Mouse (Mus musculus): ENCODE results near the gene Tc2n. TPM values are rescaled to one million over a fixed set of nuclear protein-coding genes. Genes with fewer than 3 reads are reported as not detected.

Gene Tc2n
- polyA plus RNA-seq, 1 experiment: 0.05 TPM

- no peaks in the 10 kb centered on the region for H3K4me1 ChIP-seq (replicated peaks; ENCODE audit: control insufficient read depth, insufficient read depth, low read length)
- no peak overlapping the region for H3K4me3 ChIP-seq (ENCODE audit: control insufficient read depth, insufficient read depth, low read length)
- no peak overlapping the region for H3K27ac ChIP-seq (ENCODE audit: control insufficient read depth, insufficient read depth, low read length)
- no peak for DNase-seq
- TF ChIP-seq CTCF (IDR thresholded peaks at IDR 0.05; ENCODE audit: borderline replicate concordance, control insufficient read depth, extremely low read depth, insufficient read depth, low read length, poor library complexity) (no peak), POLR2A (IDR thresholded peaks at IDR 0.05; ENCODE audit: control insufficient read depth, extremely low read depth, insufficient read depth, low read length, poor library complexity) (no peak)
- 54% methylated on average over 6 of the region's 6 CpGs for WGBS
- H3K27me3 ChIP-seq (ENCODE audit: control insufficient read depth, insufficient read depth, low read length): no peaks in the 10 kb centered on the region
- no peaks in the 10 kb centered on the region for H3K36me3 ChIP-seq (ENCODE audit: control insufficient read depth, insufficient read depth, low read length)
Observed at GRCm38 (mm10) chr12:101759440-101760045, 41.2 kb upstream of the Tc2n start.

GRCm38 (mm10) chr12:101758698-101759097 lies 40.4 kb upstream of the Tc2n start:
- H3K27ac ChIP-seq (ENCODE audit: control insufficient read depth, insufficient read depth, low read length): no peak overlapping the region
- no peaks in the 10 kb centered on the region for H3K27me3 ChIP-seq (ENCODE audit: control insufficient read depth, insufficient read depth, low read length)
- TF ChIP-seq POLR2A (IDR thresholded peaks at IDR 0.05; ENCODE audit: control insufficient read depth, extremely low read depth, insufficient read depth, low read length, poor library complexity) (no peak), CTCF (IDR thresholded peaks at IDR 0.05; ENCODE audit: borderline replicate concordance, control insufficient read depth, extremely low read depth, insufficient read depth, low read length, poor library complexity) (no peak)
- no peaks in the 10 kb centered on the region for H3K4me1 ChIP-seq (replicated peaks; ENCODE audit: control insufficient read depth, insufficient read depth, low read length)
- no peak overlapping the region for H3K4me3 ChIP-seq (ENCODE audit: control insufficient read depth, insufficient read depth, low read length)
- DNase-seq: no peak
- no peaks in the 10 kb centered on the region for H3K36me3 ChIP-seq (ENCODE audit: control insufficient read depth, insufficient read depth, low read length)

- no peaks in the 10 kb centered on the region for H3K27me3 ChIP-seq (ENCODE audit: control insufficient read depth, insufficient read depth, low read length)
- H3K36me3 ChIP-seq (ENCODE audit: control insufficient read depth, insufficient read depth, low read length): no peaks in the 10 kb centered on the region
- no peak for DNase-seq
- 85% methylated on average over 2 of the region's 2 CpGs for WGBS
- TF ChIP-seq POLR2A (IDR thresholded peaks at IDR 0.05; ENCODE audit: control insufficient read depth, extremely low read depth, insufficient read depth, low read length, poor library complexity) (no peak), CTCF (IDR thresholded peaks at IDR 0.05; ENCODE audit: borderline replicate concordance, control insufficient read depth, extremely low read depth, insufficient read depth, low read length, poor library complexity) (no peak)
- H3K4me1 ChIP-seq (replicated peaks; ENCODE audit: control insufficient read depth, insufficient read depth, low read length): no peaks in the 10 kb centered on the region
- no peak overlapping the region for H3K4me3 ChIP-seq (ENCODE audit: control insufficient read depth, insufficient read depth, low read length)
- H3K27ac ChIP-seq (ENCODE audit: control insufficient read depth, insufficient read depth, low read length): no peak overlapping the region
Observed at GRCm38 (mm10) chr12:101742375-101742774, 24.1 kb upstream of the Tc2n start.

GRCm38 (mm10) chr12:101740486-101740885 lies 22.2 kb upstream of the Tc2n start:
- H3K4me1 ChIP-seq (replicated peaks; ENCODE audit: control insufficient read depth, insufficient read depth, low read length): no peaks in the 10 kb centered on the region
- 38% methylated on average over 2 of the region's 2 CpGs for WGBS

DNA sequence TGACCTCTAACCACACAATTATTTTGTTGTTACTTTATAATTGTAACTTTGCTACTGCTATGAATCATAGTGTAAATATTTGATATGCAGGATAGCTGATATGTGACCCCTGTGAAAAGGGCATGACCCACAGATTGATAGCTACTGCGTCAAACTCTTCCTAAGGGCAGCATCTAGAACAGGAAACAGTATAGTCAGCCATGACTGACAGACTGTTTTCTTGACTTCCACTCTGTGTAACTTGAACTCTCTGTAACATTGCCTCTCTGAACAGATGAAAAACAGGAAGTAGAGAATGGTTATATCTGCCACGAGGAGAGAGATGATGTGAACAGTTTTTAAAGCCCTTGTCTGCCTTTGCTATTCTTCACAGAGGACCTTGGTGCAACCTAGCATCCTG lies 21.7 kb upstream of the Tc2n start:
- H3K27ac ChIP-seq (ENCODE audit: control insufficient read depth, insufficient read depth, low read length): no peak overlapping the region
- no peak for DNase-seq
- 8% methylated on average over 2 of the region's 2 CpGs for WGBS

More at GRCm38 (mm10) chr12:101740486-101740885, 22.2 kb upstream of the Tc2n start:
- DNase-seq: no peak
- Histone ChIP-seq H3K27ac (ENCODE audit: control insufficient read depth, insufficient read depth, low read length) (no peak overlapping the region), H3K36me3 (ENCODE audit: control insufficient read depth, insufficient read depth, low read length) (no peaks in the 10 kb centered on the region), H3K27me3 (ENCODE audit: control insufficient read depth, insufficient read depth, low read length) (no peaks in the 10 kb centered on the region), H3K4me3 (ENCODE audit: control insufficient read depth, insufficient read depth, low read length) (no peak overlapping the region)
- no peak for TF ChIP-seq CTCF (IDR thresholded peaks at IDR 0.05; ENCODE audit: borderline replicate concordance, control insufficient read depth, extremely low read depth, insufficient read depth, low read length, poor library complexity)
- no peak for TF ChIP-seq POLR2A (IDR thresholded peaks at IDR 0.05; ENCODE audit: control insufficient read depth, extremely low read depth, insufficient read depth, low read length, poor library complexity)

DNA sequence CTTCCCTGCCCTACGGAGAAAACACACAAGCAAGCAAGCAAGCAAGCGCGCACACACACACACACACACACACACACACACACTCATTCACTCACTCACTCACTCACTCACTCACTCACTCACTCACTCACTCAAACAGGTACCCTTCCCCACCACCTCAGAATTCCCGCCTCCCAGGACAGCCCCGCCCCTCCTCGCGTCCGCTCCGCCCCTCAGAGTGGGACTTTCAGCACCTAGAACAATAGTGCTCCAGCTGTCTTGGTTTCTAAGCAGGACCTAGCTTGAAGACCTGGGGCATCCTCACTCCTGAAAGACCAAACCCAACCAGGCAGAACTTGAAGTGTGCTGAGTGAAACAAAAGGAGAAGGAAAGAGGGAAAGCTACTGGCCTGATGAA lies 430 bp upstream of the Tc2n start:
- no peak for DNase-seq
- Histone ChIP-seq H3K4me3 (ENCODE audit: control insufficient read depth, insufficient read depth, low read length) (peak overlapping the region; percentile 43), H3K27ac (ENCODE audit: control insufficient read depth, insufficient read depth, low read length) (no peak overlapping the region), H3K36me3 (ENCODE audit: control insufficient read depth, insufficient read depth, low read length) (no peaks in the 10 kb centered on the region), H3K4me1 (replicated peaks; ENCODE audit: control insufficient read depth, insufficient read depth, low read length) (peaks cover 9% of the 10 kb centered on the region), H3K27me3 (ENCODE audit: control insufficient read depth, insufficient read depth, low read length) (peaks cover 3% of the 10 kb centered on the region; the same call in 1 of the 2 replicates)
- TF ChIP-seq CTCF (IDR thresholded peaks at IDR 0.05; ENCODE audit: borderline replicate concordance, control insufficient read depth, extremely low read depth, insufficient read depth, low read length, poor library complexity) (no peak), POLR2A (IDR thresholded peaks at IDR 0.05; ENCODE audit: control insufficient read depth, extremely low read depth, insufficient read depth, low read length, poor library complexity) (no peak)
- WGBS: 4% methylated on average over 9 of the region's 9 CpGs

More for the DNA sequence above, 21.7 kb upstream of the Tc2n start:
- no peak for TF ChIP-seq POLR2A (IDR thresholded peaks at IDR 0.05; ENCODE audit: control insufficient read depth, extremely low read depth, insufficient read depth, low read length, poor library complexity)
- Histone ChIP-seq H3K4me3 (ENCODE audit: control insufficient read depth, insufficient read depth, low read length) (no peak overlapping the region), H3K4me1 (replicated peaks; ENCODE audit: control insufficient read depth, insufficient read depth, low read length) (no peaks in the 10 kb centered on the region), H3K36me3 (ENCODE audit: control insufficient read depth, insufficient read depth, low read length) (no peaks in the 10 kb centered on the region), H3K27me3 (ENCODE audit: control insufficient read depth, insufficient read depth, low read length) (no peaks in the 10 kb centered on the region)

DNA sequence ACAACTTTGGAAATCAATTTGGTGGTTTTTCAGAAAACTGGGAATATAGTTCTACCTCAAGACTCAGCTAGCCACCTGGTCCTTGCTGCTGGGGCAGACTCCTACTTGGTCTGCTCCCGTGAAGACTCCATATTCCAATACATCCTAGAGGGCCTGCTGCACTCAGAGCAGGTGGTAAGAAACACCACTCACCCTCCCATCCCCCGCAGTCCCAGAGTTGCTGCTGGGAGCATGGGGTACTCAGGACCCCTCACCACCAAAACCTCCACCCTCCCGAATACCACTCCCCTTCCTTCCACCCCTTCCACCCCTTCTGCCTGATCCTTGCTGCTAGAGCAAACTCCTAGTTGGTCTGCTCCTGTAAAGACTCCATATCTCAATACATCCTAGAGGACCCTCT lies 19.1 kb downstream of the Tc2n start:
- no peaks in the 10 kb centered on the region for H3K4me1 ChIP-seq (replicated peaks; ENCODE audit: control insufficient read depth, insufficient read depth, low read length)
- H3K4me3 ChIP-seq (ENCODE audit: control insufficient read depth, insufficient read depth, low read length): no peak overlapping the region
- DNase-seq: no peak
- no peaks in the 10 kb centered on the region for H3K36me3 ChIP-seq (ENCODE audit: control insufficient read depth, insufficient read depth, low read length)
- TF ChIP-seq CTCF (IDR thresholded peaks at IDR 0.05; ENCODE audit: borderline replicate concordance, control insufficient read depth, extremely low read depth, insufficient read depth, low read length, poor library complexity) (no peak), POLR2A (IDR thresholded peaks at IDR 0.05; ENCODE audit: control insufficient read depth, extremely low read depth, insufficient read depth, low read length, poor library complexity) (no peak)
- 79% methylated on average over 3 of the region's 3 CpGs for WGBS
- no peak overlapping the region for H3K27ac ChIP-seq (ENCODE audit: control insufficient read depth, insufficient read depth, low read length)
- H3K27me3 ChIP-seq (ENCODE audit: control insufficient read depth, insufficient read depth, low read length): no peaks in the 10 kb centered on the region

Measured in thymus, adult 2 months (tissue).